Mouse (Mus musculus): ENCODE measurements around the gene Tas2r135.

Gene Tas2r135

DNA sequence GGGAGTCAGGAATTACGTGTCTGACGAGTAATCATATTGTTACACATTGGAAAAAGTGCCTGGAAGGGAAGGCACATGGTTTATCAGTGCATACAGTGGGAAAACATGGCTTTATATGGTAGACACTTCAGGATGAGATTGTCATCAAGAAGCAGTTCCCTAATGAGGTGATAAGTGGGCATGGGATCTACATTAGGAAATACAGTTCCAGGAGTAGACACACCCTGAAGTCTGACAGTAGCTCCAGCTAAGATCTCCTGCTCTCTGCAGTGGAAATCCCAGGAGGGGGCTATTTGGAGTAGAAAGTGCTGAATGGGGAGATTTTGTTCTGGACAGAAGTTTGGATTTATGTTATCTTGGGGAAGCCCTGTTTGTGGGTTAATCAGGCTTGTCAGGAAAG, 36.2 kb downstream of the Tas2r135 start:
- no peak for DNase-seq

DNA sequence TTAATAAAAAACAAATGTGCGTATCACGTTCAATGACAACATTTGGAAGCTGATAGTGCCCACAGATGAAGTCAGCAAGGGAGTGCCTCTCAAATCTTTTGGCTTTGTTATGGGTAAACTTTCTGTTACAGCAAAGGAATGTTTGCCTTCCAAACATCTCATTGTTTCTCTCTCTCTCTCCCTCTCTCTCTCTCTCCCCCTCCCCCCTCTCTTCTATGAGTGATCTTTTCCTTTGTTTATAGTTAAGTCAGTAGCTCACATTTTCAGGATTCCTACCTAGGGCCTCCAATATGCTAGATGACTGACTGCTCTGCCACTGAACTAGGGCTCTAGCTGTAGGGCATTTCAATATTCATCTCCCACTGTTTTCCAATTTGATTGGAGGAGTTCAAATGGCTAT, 39.3 kb downstream of the Tas2r135 start:
- DNase-seq = no peak

- DNase-seq = no peak
These were observed 42.1 kb downstream of the Tas2r135 start for GRCm38 (mm10) chr6:42447381-42447780.
